Mouse (Mus musculus) ES-Bruce4 (cell line): ENCODE results near the gene Rbbp9.
A peak's percentile ranks its signal among the peaks of the same experiment; 100 is the strongest.

Experiments
- CTCF ChIP-seq: IDR thresholded peaks from one replicate; pipeline ENCODE4 v1.8.1; 2011; ENCODE audit warnings: low read depth, low read length
- EP300 ChIP-seq: IDR thresholded peaks from 2 replicates; pipeline ENCODE4 v1.6.1; 2011; ENCODE audit warnings: low read depth, low read length; ENCODE audit not compliant: insufficient read depth
- POLR2A ChIP-seq: IDR thresholded peaks from one replicate; pipeline ENCODE4 v1.8.1; 2011; ENCODE audit warnings: low read length; ENCODE audit not compliant: insufficient read depth

DNA sequence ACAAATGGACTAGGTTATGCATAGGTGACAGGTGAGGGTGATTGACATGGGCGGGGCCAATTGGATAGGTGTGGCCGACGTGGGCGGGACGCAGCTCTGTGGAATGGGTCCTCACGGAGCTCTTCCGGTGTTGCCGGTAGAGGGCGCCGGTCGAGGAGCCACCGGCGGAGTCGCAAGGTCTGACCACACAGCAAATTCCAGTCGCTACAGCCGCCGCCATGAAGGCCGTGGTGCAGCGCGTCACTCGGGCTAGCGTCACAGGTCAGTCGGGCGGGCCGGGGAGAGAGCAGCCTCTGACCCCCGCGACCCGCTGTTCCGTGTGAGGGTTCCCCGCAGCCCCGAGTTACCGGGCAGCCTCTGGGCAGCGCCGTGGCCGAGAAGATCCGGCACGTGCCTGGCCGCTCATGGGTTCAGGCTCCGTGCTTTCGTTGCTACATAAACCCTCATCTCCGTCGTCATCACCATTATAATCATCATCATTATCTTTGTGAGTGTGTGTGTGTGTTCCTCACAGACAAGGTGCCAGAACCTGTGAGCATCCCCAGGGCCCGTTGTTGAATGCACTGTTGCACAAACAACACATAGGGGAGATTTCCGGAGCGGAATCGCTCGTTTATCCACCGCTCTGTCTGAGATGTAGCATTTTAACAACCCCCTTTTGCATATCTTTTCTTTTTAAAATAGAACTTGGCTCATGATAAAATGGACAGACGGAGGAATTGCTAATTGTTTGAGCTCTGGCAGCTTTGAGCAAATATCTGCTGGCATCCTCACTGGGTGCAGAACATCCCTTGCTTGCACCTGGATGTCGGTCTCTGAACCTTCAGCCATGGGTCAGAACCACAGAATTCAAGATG is 49.4 kb upstream of the Rbbp9 start, which contains the start of gene Dtd1:
- TF ChIP-seq POLR2A (peak; percentile 90), CTCF (peak; percentile 78), EP300 (no peak)
